Mouse (Mus musculus): ENCODE results near the gene Adk. TPM values are rescaled to one million over a fixed set of nuclear protein-coding genes. Genes with fewer than 3 reads are reported as not detected.

Adk gene
- 134 TPM for polyA plus RNA-seq (2017; shearing (Covaris generic))

GRCm38 (mm10) chr14:21052112-21052780 lies at the start of gene Adk, which contains the start of gene Ap3m1:
Adk (plus strand) TSS chr14:21052574.
Ap3m1 (minus strand) TSS chr14:21052508.

GRCm38 (mm10) chr14:21481231-21481630 lies 428.9 kb downstream of the Adk start, which contains the start of gene Kat6b:
Kat6b (plus strand) TSS chr14:21481434.

Other genes starting within 250 kb of the Adk start
- gene Plau, start 215.9 kb upstream of the Adk start, polyA plus RNA-seq (2017; shearing (Covaris generic)), result not detected
- gene Vcl, start 123.2 kb upstream of the Adk start, polyA plus RNA-seq (2017; shearing (Covaris generic)), result 1.8 TPM
- gene Ap3m1, start 66 bp upstream of the Adk start, polyA plus RNA-seq (2017; shearing (Covaris generic)), result 92.5 TPM

All from CD4-positive, CD25-positive, alpha-beta regulatory T cell, adult 9 weeks (primary cell).